Mouse (Mus musculus) liver, embryonic 11.5 days (tissue): ENCODE data around the gene Lamb1. TPM values are rescaled to one million over a fixed set of nuclear protein-coding genes. Genes with fewer than 3 reads are reported as not detected.

Experiments used
- ATAC-seq: fragments of 200-750 bp; cut with Nextera tagmentation; replicated peaks from 2 replicates; pipeline ENCODE4 v1.8.0; 2017; ENCODE audit warnings: moderate number of reproducible peaks, mild to moderate bottlenecking, moderate TSS enrichment, moderate library complexity; ENCODE audit not compliant: low FRiP score
- DNase-seq: peaks from one replicate; pipeline ENCODE4 v3.0.0-alpha.2; 2017; ENCODE audit warnings: low spot score
- H3K27ac ChIP-seq: fragments of 300-500 bp; sonication (generic); 2 replicates; pipeline ENCODE4 v1.5.1; 2014; ENCODE audit warnings: mild to moderate bottlenecking, low read depth, low read length, control low read depth
- H3K27me3 ChIP-seq: fragments of 300-500 bp; sonication (generic); replicated peaks from 2 replicates; pipeline ENCODE4 v1.6.1; 2014; ENCODE audit warnings: low read length, mixed read lengths; ENCODE audit not compliant: control insufficient read depth, insufficient read depth
- H3K36me3 ChIP-seq: fragments of 300-500 bp; sonication (generic); 2 replicates; pipeline ENCODE4 v1.6.1; 2014; ENCODE audit warnings: mild to moderate bottlenecking, low read length, moderate library complexity, mixed read lengths; ENCODE audit not compliant: control insufficient read depth, insufficient read depth
- H3K4me1 ChIP-seq: fragments of 300-500 bp; sonication (generic); replicated peaks from 2 replicates; pipeline ENCODE4 v1.6.1; 2014; ENCODE audit warnings: low read length, mixed read lengths; ENCODE audit not compliant: control insufficient read depth, insufficient read depth
- H3K4me2 ChIP-seq: fragments of 300-500 bp; sonication (generic); 2 replicates; pipeline ENCODE4 v1.6.1; 2014; ENCODE audit warnings: mild to moderate bottlenecking, control low read depth, moderate library complexity
- H3K4me3 ChIP-seq: fragments of 300-500 bp; sonication (generic); 2 replicates; pipeline ENCODE4 v1.5.1; 2014; ENCODE audit warnings: low read depth, low read length, control low read depth
- H3K9ac ChIP-seq: fragments of 300-500 bp; sonication (generic); 2 replicates; pipeline ENCODE4 v1.6.1; 2014; ENCODE audit warnings: low read depth, low read length, control low read depth
- H3K9me3 ChIP-seq: fragments of 300-500 bp; sonication (generic); 2 replicates; pipeline ENCODE4 v1.6.1; 2016; ENCODE audit warnings: low read length, inconsistent platforms, mixed read lengths; ENCODE audit not compliant: control insufficient read depth
- WGBS: fragments of 180-500 bp; shearing (Covaris S2); extraction: QIAGEN DNeasy Blood & Tissue Kit; methylation state at CpG from one replicate; pipeline ENCODE4 v1.1.7; 2014; 5-methylcytosine and 5-hydroxymethylcytosine counted together
- polyA plus RNA-seq: library from polyadenylated mRNA; unstranded; fragments of >200 nt; fragmentation: Nextera tagmentation; extraction: Ambion mirVana; gene quantifications from 2 replicates; pipeline ENCODE4 v1.2.1, GENCODE M21; 2014

Lamb1 gene
- polyA plus RNA-seq, 1 experiment from 2014 or later: 17.0 TPM

DNA sequence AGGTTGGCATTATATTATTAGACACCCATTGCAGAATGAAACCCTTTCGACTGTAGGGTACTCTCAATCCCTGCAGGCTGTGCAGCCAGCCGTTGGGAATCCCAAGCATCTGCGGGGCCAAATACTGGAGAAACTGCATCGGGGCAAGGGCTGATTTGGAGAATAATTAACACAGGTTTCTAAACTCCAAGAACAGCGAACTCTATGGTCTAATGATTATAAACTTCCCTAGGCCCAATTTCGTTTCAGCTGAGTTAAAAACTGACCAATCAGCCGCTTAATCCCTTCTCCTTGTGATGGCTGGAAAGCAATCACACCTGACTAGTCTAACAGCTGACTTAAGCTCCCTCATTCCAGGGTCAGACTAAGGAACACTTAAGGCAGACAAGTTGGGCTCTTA is 1.1 kb upstream of the Lamb1 start:
- no peak for DNase-seq
- 38% methylated on average over 7 of the region's 7 CpGs for WGBS
- H3K36me3 ChIP-seq: no peaks in the 10 kb centered on the region
- H3K9me3 ChIP-seq: no peaks in the 10 kb centered on the region
- no peak overlapping the region for H3K4me3 ChIP-seq
- H3K27me3 ChIP-seq: peaks cover 33% of the 10 kb centered on the region
- no peak overlapping the region for H3K27ac ChIP-seq
- no peak for ATAC-seq
- H3K9ac ChIP-seq: no peak overlapping the region
- H3K4me2 ChIP-seq: no peak overlapping the region
- no peaks in the 10 kb centered on the region; the same call in 1 of the 2 replicates for H3K4me1 ChIP-seq

DNA sequence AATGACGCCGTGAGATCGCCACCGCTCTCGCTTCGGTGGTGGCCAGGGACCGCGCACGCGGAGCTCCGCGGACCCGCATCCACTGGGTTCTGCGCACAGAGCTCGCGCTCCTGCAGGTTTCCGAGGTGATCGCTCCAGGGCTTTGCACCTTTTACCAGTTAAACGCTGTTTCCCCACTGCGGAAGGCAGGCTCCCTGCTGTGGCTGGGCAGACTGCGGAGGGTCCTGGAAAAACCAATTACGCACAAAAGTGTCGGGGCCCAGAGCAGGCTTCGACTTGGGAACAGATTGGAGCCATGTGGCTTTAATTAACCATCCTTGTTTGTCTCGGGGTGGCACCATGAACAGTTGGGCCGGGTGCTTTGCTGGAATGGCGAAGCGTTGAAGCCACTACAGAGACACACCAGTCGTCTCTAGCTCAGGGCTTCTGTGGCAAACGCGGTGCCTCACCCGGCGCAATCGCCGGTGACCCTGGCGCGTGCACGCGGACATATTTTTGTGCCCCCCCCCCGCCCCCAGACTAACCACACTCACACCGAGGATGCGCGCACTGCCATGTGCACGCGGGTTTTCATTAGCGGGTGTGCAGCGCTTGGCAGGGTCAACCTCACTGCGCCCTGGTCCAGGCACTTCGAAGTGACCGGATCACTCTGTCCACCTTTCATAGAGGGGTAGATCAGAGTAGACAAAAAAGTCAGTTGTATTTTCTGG is 843 bp downstream of the Lamb1 start:
- no peak overlapping the region for H3K27ac ChIP-seq
- H3K4me1 ChIP-seq: no peaks in the 10 kb centered on the region; the same call in 1 of the 2 replicates
- DNase-seq (peak; percentile 41), ATAC-seq (no peak)
- peak overlapping the region; percentile 65 for H3K4me2 ChIP-seq
- peaks cover 2% of the 10 kb centered on the region for H3K36me3 ChIP-seq
- 1% methylated on average over 50 of the region's 50 CpGs for WGBS
- peaks cover 33% of the 10 kb centered on the region for H3K27me3 ChIP-seq
- peak overlapping the region; percentile 54 for H3K4me3 ChIP-seq
- H3K9ac ChIP-seq: no peak overlapping the region
- no peaks in the 10 kb centered on the region for H3K9me3 ChIP-seq

DNA sequence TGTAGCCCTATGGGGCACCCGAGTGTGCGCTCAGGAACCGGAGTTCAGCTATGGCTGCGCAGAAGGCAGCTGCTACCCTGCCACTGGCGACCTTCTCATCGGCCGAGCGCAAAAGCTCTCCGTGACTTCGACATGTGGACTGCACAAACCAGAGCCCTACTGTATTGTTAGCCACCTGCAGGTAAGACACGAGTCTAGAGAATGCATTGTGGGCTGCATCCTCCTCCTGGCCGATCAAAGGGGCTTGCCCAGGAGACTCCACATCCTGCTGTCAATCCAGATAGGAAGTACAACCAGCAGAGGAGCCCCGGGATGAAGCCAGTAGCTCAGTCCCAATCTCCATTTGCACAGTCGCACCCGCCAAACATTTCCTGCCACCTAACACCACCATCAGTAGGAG is 1.7 kb downstream of the Lamb1 start:
- no peak for ATAC-seq
- no peak for DNase-seq
- Histone ChIP-seq H3K9me3 (no peaks in the 10 kb centered on the region), H3K4me3 (peak overlapping the region; percentile 54), H3K4me2 (peak overlapping the region; percentile 65), H3K9ac (no peak overlapping the region), H3K36me3 (peaks cover 2% of the 10 kb centered on the region), H3K27me3 (peaks cover 33% of the 10 kb centered on the region), H3K4me1 (peaks cover 2% of the 10 kb centered on the region), H3K27ac (no peak overlapping the region)
- WGBS: 12% methylated on average over 15 of the region's 15 CpGs

DNA sequence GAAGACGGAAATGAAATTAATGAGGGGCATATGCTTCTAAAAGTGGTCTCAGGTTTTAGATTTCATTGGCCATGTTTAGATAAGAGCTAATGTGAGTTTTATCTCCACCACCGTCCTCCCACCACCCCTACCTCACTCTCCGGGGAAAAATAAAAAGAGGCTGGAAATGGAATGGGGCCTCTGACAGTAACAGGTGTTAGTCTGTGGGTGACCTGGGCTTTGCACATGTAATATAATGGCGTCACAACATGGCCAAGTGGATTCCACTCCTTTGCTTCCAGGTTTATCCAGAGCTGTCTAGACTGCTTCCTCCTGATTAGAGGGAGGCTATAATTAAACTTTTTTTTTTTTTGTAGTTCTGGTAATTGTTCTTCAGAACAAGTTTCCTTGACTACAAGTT is 2.3 kb downstream of the Lamb1 start:
- no peak overlapping the region for H3K4me3 ChIP-seq
- ATAC-seq: no peak

DNA sequence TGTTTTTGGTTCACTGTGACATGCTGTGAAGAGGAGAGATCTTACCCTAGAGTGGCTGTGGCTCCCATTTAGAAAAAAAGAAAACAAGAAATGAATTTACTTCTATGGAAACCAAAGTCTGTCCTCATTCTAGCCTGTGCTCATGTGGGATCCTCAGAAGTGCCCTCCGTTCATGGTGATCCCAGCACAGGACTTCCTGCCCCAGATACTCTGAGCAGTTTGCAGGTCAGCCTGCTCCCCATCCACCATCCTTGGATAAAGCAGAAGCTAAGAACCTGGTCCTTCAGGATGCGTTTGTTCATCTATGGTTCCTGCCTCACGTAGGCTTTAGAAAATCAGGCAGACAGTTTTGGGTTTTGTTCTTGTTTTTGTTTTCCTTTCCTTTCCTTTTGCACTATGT is 3.3 kb downstream of the Lamb1 start:
- H3K36me3 ChIP-seq: peaks cover 2% of the 10 kb centered on the region
- peaks cover 33% of the 10 kb centered on the region for H3K27me3 ChIP-seq
- H3K4me2 ChIP-seq: no peak overlapping the region
- DNase-seq: no peak
- no peak overlapping the region for H3K4me3 ChIP-seq
- ATAC-seq: no peak
- no peaks in the 10 kb centered on the region for H3K9me3 ChIP-seq
- H3K27ac ChIP-seq: no peak overlapping the region
- peaks cover 6% of the 10 kb centered on the region for H3K4me1 ChIP-seq
- 65% methylated on average over 3 of the region's 3 CpGs for WGBS
- no peak overlapping the region for H3K9ac ChIP-seq

More for the DNA sequence above, 2.3 kb downstream of the Lamb1 start:
- Histone ChIP-seq H3K9me3 (no peaks in the 10 kb centered on the region), H3K36me3 (peaks cover 2% of the 10 kb centered on the region), H3K27ac (no peak overlapping the region), H3K4me1 (peaks cover 6% of the 10 kb centered on the region), H3K4me2 (peak overlapping the region; percentile 65; the same call in 1 of the 2 replicates), H3K27me3 (peaks cover 33% of the 10 kb centered on the region), H3K9ac (no peak overlapping the region)
- DNase-seq: no peak
- WGBS: 52% methylated on average over 4 of the region's 4 CpGs

DNA sequence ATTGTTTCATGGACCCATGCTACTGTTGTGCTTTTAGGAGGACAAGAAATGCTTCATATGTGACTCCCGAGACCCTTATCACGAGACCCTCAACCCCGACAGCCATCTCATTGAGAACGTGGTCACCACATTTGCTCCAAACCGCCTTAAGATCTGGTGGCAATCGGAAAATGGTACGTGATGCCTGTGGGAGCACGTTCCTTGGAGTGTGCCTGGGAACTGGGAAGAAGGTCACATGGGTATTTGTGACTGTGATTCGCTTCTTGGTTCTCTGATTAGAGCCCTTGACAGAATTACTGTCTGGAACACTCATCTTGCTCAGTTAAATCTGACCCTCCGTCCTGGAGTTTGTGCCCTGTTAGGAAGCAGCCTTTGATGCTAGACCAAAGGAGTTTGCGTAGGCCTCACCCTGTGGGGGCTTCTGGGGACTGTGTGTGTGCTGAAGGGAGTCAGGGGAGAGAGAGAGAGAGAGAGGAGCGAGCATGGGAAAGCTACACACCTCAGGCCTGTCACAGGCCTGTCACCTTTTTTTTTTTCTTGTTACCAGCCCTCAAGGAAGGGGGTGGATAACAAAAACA is 4.1 kb downstream of the Lamb1 start:
- H3K4me1 ChIP-seq: peaks cover 6% of the 10 kb centered on the region

DNA sequence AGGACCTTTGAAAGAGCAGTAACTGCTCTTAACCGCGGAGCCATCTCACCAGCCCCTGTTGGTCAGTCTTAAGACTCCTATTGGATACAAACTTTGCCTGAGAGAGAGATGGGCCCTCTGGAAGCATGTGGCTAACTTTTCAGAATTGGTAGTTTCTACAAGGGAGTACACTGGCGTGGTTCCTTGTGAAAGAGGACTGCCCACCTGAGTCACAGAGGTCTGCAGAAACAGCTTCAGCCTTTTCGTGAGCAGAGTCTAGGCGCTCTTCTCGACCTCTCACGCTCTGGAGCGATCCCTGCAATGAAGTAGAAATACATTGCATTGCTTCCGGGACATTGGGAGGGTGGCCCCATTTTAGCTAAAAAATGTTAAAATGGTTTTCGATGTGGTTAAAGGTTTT is 5.3 kb downstream of the Lamb1 start:
- no peak overlapping the region for H3K27ac ChIP-seq
- WGBS: 90% methylated on average over 10 of the region's 10 CpGs

More for the DNA sequence above, 4.1 kb downstream of the Lamb1 start:
- no peak for ATAC-seq
- no peaks in the 10 kb centered on the region for H3K9me3 ChIP-seq
- H3K4me2 ChIP-seq: no peak overlapping the region
- no peak overlapping the region for H3K9ac ChIP-seq
- peaks cover 4% of the 10 kb centered on the region for H3K36me3 ChIP-seq
- 70% methylated on average over 11 of the region's 12 CpGs for WGBS
- DNase-seq: no peak
- no peak overlapping the region for H3K27ac ChIP-seq
- peaks cover 31% of the 10 kb centered on the region for H3K27me3 ChIP-seq
- no peak overlapping the region for H3K4me3 ChIP-seq

DNA sequence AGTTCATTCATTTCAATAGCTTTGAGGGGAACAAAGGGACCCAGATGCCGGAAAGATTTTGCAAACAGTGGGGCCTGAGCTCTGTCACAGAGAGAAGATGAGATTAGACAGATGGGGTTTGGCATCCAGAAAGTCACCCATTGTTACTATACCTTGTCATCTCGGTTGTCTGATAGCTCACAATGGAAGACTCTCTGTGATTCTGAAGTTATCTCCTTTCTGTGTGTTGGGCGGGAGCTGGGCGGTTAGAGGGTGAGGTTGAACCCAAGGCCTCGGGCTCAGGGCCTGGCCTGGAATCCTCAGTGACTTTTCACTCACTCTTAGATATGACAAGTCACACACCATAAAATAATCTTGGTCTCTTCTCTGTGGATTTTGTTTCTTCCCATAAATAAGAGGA is 5.7 kb downstream of the Lamb1 start:
- H3K27me3 ChIP-seq: peaks cover 14% of the 10 kb centered on the region
- H3K36me3 ChIP-seq: peaks cover 5% of the 10 kb centered on the region
- peaks cover 6% of the 10 kb centered on the region for H3K4me1 ChIP-seq
- H3K9ac ChIP-seq: no peak overlapping the region
- no peak overlapping the region for H3K4me2 ChIP-seq
- WGBS: 63% methylated on average over 5 of the region's 5 CpGs
- H3K4me3 ChIP-seq: no peak overlapping the region
- peak overlapping the region; percentile 2; the same call in 1 of the 2 replicates for H3K27ac ChIP-seq
- no peaks in the 10 kb centered on the region for H3K9me3 ChIP-seq
- ATAC-seq (no peak), DNase-seq (no peak)

More for the DNA sequence above, 5.3 kb downstream of the Lamb1 start:
- no peak overlapping the region for H3K9ac ChIP-seq
- ATAC-seq: no peak
- H3K9me3 ChIP-seq: no peaks in the 10 kb centered on the region
- peaks cover 18% of the 10 kb centered on the region for H3K27me3 ChIP-seq
- no peak overlapping the region for H3K4me2 ChIP-seq
- peaks cover 5% of the 10 kb centered on the region for H3K36me3 ChIP-seq
- no peak for DNase-seq
- H3K4me3 ChIP-seq: no peak overlapping the region
- H3K4me1 ChIP-seq: peaks cover 6% of the 10 kb centered on the region
